Mouse (Mus musculus) heart, adult 2 months (tissue): Measurements from ENCODE around the gene Atp1a2.

ENCODE experiments used
- EP300 ChIP-seq: fragments of 200-500 bp; IDR thresholded peaks from 2 replicates; pipeline ENCODE4 v1.6.1; 2011; ENCODE audit warnings: low read depth, low read length, control low read depth; ENCODE audit not compliant: insufficient read depth
- POLR2A ChIP-seq: fragments of 200-500 bp; IDR thresholded peaks from 2 replicates; pipeline ENCODE4 v1.6.1; 2011; ENCODE audit warnings: mild to moderate bottlenecking, low read depth, low read length, control low read depth; ENCODE audit not compliant: insufficient read depth

- no peak for TF ChIP-seq EP300
- TF ChIP-seq POLR2A, result no peak
Observed at GRCm38 (mm10) chr1:172274116-172274515, 23.7 kb downstream of the Atp1a2 start.
